Mouse (Mus musculus) skeletal muscle tissue, adult 2 months (tissue): ENCODE results near the gene Fam161a.
"Not testable (repeated sequence)": the region's sequence is repeated elsewhere in the genome, so short reads cannot be mapped to it uniquely, and the experiment has no call there.

Experiments used
- DNase-seq: peaks from one replicate; pipeline ENCODE4 v3.0.0-alpha.2; 2012; ENCODE audit warnings: low read depth, low spot score

The Fam161a gene

DNA sequence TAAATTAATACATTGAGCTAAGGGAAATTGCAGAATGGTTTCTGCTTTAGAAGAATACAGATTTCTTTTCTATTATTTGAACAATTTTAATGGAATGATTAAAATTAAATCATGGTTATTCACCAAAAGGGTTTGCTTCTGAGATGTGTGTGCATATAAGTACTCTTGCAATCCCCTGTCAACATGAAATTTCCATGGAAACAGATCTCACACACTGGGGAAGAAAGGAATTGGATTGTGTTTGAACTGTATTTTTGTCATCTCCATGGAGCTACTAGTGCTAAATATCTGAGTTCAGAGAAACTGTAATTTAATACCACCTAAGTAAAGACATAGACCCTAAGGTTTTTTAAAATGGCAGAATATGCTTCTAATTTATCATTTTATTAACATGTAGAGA is 42.3 kb downstream of the Fam161a start:
- no peak for DNase-seq

DNA sequence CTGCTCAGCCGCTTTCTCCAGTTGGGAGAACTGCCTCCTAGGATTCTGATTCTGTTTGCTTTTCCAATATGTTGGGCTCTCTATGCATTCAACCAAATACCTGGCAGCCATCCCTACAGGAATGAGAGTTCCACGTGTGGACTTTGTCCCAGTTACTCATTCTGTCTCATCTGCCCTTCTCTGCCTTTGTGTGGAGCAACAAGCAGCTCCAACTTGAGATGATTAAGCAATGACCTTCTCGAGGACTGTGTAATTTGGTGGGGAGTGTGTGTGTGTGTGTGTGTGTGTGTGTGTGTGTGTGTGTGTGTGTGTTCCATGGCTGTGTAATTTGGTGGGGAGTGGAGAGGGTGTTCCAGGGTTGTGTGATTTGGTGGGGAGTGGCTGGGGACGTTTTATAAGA is 45.0 kb downstream of the Fam161a start:
- no peak for DNase-seq

DNA sequence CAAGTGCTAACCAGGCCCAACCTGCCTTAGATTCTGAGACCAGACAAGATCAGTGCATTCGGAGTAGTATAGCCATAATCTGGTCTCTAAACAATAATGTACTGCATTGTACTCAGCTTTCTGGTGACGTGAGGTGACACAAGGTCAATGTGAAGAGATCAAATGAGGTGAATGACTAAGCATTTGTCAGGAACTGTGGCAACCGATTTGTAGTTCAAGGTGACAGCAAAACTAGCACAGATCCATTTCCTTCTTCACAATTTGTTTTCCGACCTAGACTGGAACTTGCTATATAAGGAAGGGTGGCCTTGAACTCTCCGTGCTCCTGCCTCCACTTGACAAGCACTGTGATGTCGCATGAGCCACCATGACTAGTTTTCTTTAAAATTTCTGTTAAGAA is 55.8 kb downstream of the Fam161a start:
- no peak for DNase-seq

DNA sequence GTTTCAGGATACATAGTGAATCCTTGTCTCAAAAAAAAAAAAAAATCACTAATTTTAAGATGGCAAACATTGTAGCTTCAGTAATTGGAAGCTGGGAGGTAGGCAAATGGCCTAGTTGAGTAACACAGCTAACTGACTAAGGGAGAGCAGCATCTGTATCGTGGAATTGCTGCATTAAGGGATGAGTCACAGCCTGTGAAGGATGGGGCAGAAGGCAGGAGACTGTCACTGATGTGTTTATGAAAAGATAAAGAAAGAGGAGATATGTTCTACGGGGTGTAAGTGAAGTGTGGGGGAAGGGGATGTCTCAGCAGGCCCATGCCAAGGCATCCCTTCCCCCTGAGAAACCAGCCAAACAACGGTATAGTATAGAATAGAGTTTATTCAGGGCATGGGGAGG is 56.5 kb downstream of the Fam161a start:
- no peak for DNase-seq

GRCm38 (mm10) chr11:23064276-23064675 is 56.9 kb downstream of the Fam161a start:
- DNase-seq = not testable (repeated sequence)

- no peak for DNase-seq
Observed at GRCm38 (mm10) chr11:23065167-23065668, 57.9 kb downstream of the Fam161a start.

GRCm38 (mm10) chr11:23067395-23068136 is 60.2 kb downstream of the Fam161a start:
- peak; percentile 91 for DNase-seq

- no peak for DNase-seq
Observed at GRCm38 (mm10) chr11:23068201-23068600, 60.9 kb downstream of the Fam161a start.

GRCm38 (mm10) chr11:23068986-23069385 is 61.7 kb downstream of the Fam161a start:
- DNase-seq = not testable (repeated sequence)

DNA sequence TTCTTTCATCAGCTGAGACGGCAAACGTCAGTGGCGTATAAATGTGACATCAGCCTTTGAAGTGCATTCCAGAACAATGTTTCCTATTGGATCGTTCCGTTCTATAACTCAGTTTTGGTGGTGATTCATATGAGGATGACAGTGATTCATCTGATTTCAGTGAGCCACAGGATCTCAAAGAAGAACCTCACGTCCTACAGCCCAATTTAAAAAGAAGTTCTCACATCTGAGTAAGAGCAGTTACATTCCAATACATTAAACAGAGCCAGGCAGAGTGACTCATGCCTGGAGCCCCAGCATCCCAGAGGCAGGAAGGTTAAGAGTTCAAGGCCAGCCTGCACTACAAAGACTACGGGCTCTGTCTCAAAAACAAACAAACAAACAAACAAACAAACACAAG is 67.5 kb downstream of the Fam161a start:
- DNase-seq = no peak

DNA sequence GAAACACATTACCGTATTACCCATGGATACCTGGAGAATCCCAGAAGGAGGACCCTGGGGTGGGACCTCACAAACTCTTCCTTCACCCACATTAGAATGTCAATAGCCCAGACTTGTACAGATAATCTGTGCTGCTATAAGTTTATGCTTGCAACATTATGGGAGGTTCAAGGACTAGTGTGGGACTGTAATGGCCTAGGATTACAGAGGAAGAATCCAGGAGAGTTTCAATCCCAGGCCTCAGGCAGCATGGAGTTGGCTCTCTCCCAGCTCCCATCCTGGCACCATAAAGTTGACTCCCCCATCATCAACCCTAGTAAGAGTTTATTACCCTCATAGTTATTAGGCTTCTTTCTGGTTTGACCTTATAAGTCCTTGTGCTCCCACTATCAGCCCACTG is 71.2 kb downstream of the Fam161a start:
- DNase-seq = no peak
